Mouse (Mus musculus): Measurements from ENCODE around the gene Fam120b. TPM values are rescaled to one million over a fixed set of nuclear protein-coding genes. Genes with fewer than 3 reads are reported as not detected.

The Fam120b gene
- polyA plus RNA-seq, 1 experiment from 2014 or later, result 51.0 TPM

GRCm38 (mm10) chr17:15461921-15462495, 66.0 kb downstream of the Fam120b start:
- Histone ChIP-seq H3K4me2 (ENCODE audit: low read depth, low read length) (no peak overlapping the region), H3K9ac (replicated peaks; ENCODE audit: low read depth, low read length) (no peak overlapping the region), H3K36me3 (ENCODE audit: control insufficient read depth, insufficient read depth, low read length) (peaks cover 2% of the 10 kb centered on the region; the same call in 1 of the 2 replicates), H3K27me3 (ENCODE audit: control insufficient read depth, insufficient read depth, low read length) (no peaks in the 10 kb centered on the region), H3K9me3 (ENCODE audit: control insufficient read depth, low read length) (no peaks in the 10 kb centered on the region), H3K4me1 (ENCODE audit: control insufficient read depth, insufficient read depth, low read length) (no peaks in the 10 kb centered on the region), H3K4me3 (ENCODE audit: low read depth, low read length) (no peak overlapping the region), H3K27ac (ENCODE audit: low read depth, low read length) (no peak overlapping the region)
- no peak for ATAC-seq (ENCODE audit: low read depth)
- 97% methylated on average over 6 of the region's 6 CpGs for WGBS

- Histone ChIP-seq H3K4me3 (ENCODE audit: low read depth, low read length) (no peak overlapping the region), H3K36me3 (ENCODE audit: control insufficient read depth, insufficient read depth, low read length) (peaks cover 15% of the 10 kb centered on the region), H3K4me2 (ENCODE audit: low read depth, low read length) (no peak overlapping the region), H3K27me3 (ENCODE audit: control insufficient read depth, insufficient read depth, low read length) (no peaks in the 10 kb centered on the region), H3K9ac (replicated peaks; ENCODE audit: low read depth, low read length) (no peak overlapping the region), H3K27ac (ENCODE audit: low read depth, low read length) (no peak overlapping the region), H3K4me1 (ENCODE audit: control insufficient read depth, insufficient read depth, low read length) (no peaks in the 10 kb centered on the region), H3K9me3 (ENCODE audit: control insufficient read depth, low read length) (no peaks in the 10 kb centered on the region)
- 26% methylated on average over 5 of the region's 5 CpGs for WGBS
- ATAC-seq (ENCODE audit: low read depth), result peak; percentile 61; the same call in 1 of the 2 replicates
These were observed 71.7 kb downstream of the Fam120b start for GRCm38 (mm10) chr17:15467669-15468068.

- Histone ChIP-seq H3K9ac (replicated peaks; ENCODE audit: low read depth, low read length) (no peak overlapping the region), H3K4me3 (ENCODE audit: low read depth, low read length) (no peak overlapping the region), H3K27me3 (ENCODE audit: control insufficient read depth, insufficient read depth, low read length) (no peaks in the 10 kb centered on the region), H3K9me3 (ENCODE audit: control insufficient read depth, low read length) (no peaks in the 10 kb centered on the region), H3K27ac (ENCODE audit: low read depth, low read length) (no peak overlapping the region), H3K4me1 (ENCODE audit: control insufficient read depth, insufficient read depth, low read length) (no peaks in the 10 kb centered on the region), H3K36me3 (ENCODE audit: control insufficient read depth, insufficient read depth, low read length) (peaks cover 57% of the 10 kb centered on the region), H3K4me2 (ENCODE audit: low read depth, low read length) (no peak overlapping the region)
- 91% methylated on average over 4 of the region's 4 CpGs for WGBS
- ATAC-seq (ENCODE audit: low read depth), result no peak
These were observed 76.7 kb downstream of the Fam120b start for GRCm38 (mm10) chr17:15472671-15473070.

Other genes with a start within 250 kb of the Fam120b start
- 15.1 and 18.8 TPM in 2 replicates for gene Dll1, start 19.3 kb upstream of the Fam120b start, polyA plus RNA-seq (2014; fragmentation: Nextera tagmentation; extraction: Ambion mirVana)
- gene Psmb1, start 103.5 kb downstream of the Fam120b start, polyA plus RNA-seq (2014; fragmentation: Nextera tagmentation; extraction: Ambion mirVana), result 261 and 264 TPM in 2 replicates
- gene Tbp, start 103.7 kb downstream of the Fam120b start, polyA plus RNA-seq (2014; fragmentation: Nextera tagmentation; extraction: Ambion mirVana), result 65.1 and 69.9 TPM in 2 replicates
- 68.2 and 78.1 TPM in 2 replicates for gene Pdcd2, start 131.1 kb downstream of the Fam120b start, polyA plus RNA-seq (2014; fragmentation: Nextera tagmentation; extraction: Ambion mirVana)
- gene Prdm9, start 168.2 kb downstream of the Fam120b start, polyA plus RNA-seq (2014; fragmentation: Nextera tagmentation; extraction: Ambion mirVana), result 1.0 and 2.7 TPM in 2 replicates